Mouse (Mus musculus) lung, embryonic 16.5 days (tissue): ENCODE data around the gene Lrrc8c. TPM values are rescaled to one million over a fixed set of nuclear protein-coding genes. Genes with fewer than 3 reads are reported as not detected.
"Not testable (repeated sequence)": the region's sequence is repeated elsewhere in the genome, so short reads cannot be mapped to it uniquely, and the experiment has no call there.

Experiments
- ATAC-seq: fragments of 200-750 bp; cut with Nextera tagmentation; 2 replicates; pipeline ENCODE4 v1.8.0; 2017; ENCODE audit warnings: low read depth, mild to moderate bottlenecking, moderate library complexity
- H3K27ac ChIP-seq: fragments of 300-500 bp; sonication (generic); 2 replicates; pipeline ENCODE4 v1.5.1; 2014; ENCODE audit warnings: mild to moderate bottlenecking, control low read depth, low read length
- H3K27me3 ChIP-seq: fragments of 300-500 bp; sonication (generic); 2 replicates; pipeline ENCODE4 v1.6.1; 2014; ENCODE audit warnings: low read depth, low read length, mixed read lengths; ENCODE audit not compliant: control insufficient read depth, insufficient read depth
- H3K36me3 ChIP-seq: fragments of 300-500 bp; sonication (generic); 2 replicates; pipeline ENCODE4 v1.6.1; 2014; ENCODE audit warnings: low read length; ENCODE audit not compliant: control insufficient read depth, insufficient read depth
- H3K4me1 ChIP-seq: fragments of 300-500 bp; sonication (generic); replicated peaks from 2 replicates; pipeline ENCODE4 v1.6.1; 2014; ENCODE audit warnings: low read length, mixed read lengths; ENCODE audit not compliant: control insufficient read depth, insufficient read depth
- H3K4me2 ChIP-seq: fragments of 300-500 bp; sonication (generic); 2 replicates; pipeline ENCODE4 v1.6.1; 2014; ENCODE audit warnings: low read depth, low read length, control low read depth
- H3K4me3 ChIP-seq: fragments of 300-500 bp; sonication (generic); 2 replicates; pipeline ENCODE4 v1.5.1; 2014; ENCODE audit warnings: mild to moderate bottlenecking, low read length, control low read depth
- H3K9ac ChIP-seq: fragments of 300-500 bp; sonication (generic); 2 replicates; pipeline ENCODE4 v1.6.1; 2014; ENCODE audit warnings: low read length, control low read depth
- H3K9me3 ChIP-seq: fragments of 300-500 bp; sonication (generic); 2 replicates; pipeline ENCODE4 v1.6.1; 2016; ENCODE audit warnings: low read length; ENCODE audit not compliant: control insufficient read depth
- WGBS: fragments of 180-500 bp; shearing (Covaris S2); extraction: QIAGEN DNeasy Blood & Tissue Kit; methylation state at CpG from one replicate; pipeline ENCODE4 v1.1.7; 2014; 5-methylcytosine and 5-hydroxymethylcytosine counted together
- polyA plus RNA-seq: library from polyadenylated mRNA; unstranded; fragments of >200 nt; fragmentation: Nextera tagmentation; extraction: Ambion mirVana; gene quantifications from 2 replicates; pipeline ENCODE4 v1.2.1, GENCODE M21; 2015

Lrrc8c gene
- polyA plus RNA-seq, 1 experiment from 2014 or later, result 29.2 TPM

DNA sequence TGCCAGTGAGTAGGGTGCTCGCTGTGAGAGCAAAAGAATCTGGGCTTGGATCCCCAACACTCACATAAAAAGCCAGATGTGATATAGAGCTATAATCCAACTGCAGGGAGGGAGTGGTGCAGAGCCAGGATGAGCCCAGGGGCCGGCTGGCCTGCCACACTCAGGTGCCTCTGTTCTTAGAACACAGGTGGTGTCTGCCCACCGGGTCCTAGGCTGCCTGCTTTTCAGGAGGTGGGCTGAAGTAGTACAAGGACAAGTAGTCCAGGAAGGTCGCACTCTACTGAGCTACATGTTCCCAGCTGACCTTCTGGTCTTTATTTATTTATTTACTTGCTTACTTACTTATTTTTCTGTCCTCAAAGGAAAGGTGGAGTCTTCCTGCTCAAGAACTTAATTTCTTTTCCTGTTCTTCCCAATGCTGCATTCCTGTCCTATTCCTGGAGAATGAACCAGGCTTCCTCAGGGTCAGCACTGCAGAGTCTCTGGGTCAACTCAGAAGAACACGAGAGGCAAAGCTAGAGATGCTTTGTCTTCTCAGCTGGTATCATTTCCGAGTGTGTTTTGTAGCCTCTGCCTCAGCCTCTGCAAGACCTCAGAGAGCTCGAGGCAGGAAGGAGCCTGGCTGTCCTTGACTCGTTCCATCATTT lies 106.4 kb downstream of the Lrrc8c start:
- Histone ChIP-seq H3K9me3 (no peaks in the 10 kb centered on the region), H3K4me3 (no peak overlapping the region), H3K4me1 (peaks cover 2% of the 10 kb centered on the region; the same call in 1 of the 2 replicates), H3K27ac (peak overlapping the region; percentile 73), H3K4me2 (no peak overlapping the region), H3K27me3 (no peaks in the 10 kb centered on the region), H3K9ac (no peak overlapping the region), H3K36me3 (no peaks in the 10 kb centered on the region)
- ATAC-seq, result peak; percentile 30; the same call in 1 of the 2 replicates
- 54% methylated on average over 8 of the region's 8 CpGs for WGBS

DNA sequence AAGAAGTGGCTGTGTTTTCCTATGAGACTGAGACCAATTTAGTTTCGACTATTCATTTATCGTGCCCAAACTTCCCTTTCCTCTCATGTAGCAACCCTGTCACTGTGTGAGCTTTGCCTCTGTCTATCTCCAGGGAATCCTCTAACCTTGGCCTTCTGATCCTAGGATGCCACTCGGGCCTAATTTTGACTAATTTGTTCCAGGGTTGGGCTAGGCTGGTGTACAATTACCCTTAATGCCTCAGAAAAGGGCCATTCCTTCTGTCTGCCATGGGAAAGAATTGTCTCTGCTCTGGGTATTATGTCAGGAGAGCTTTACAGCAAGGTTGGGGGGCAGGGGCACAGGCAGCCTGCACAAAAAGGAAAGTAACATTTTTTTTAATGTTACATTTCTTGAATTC lies 107.2 kb downstream of the Lrrc8c start:
- H3K27me3 ChIP-seq, result no peaks in the 10 kb centered on the region
- no peaks in the 10 kb centered on the region for H3K9me3 ChIP-seq
- H3K4me3 ChIP-seq, result no peak overlapping the region
- no peak for ATAC-seq
- no peak overlapping the region for H3K4me2 ChIP-seq
- no peaks in the 10 kb centered on the region for H3K36me3 ChIP-seq
- 54% methylated on average over 3 of the region's 3 CpGs for WGBS
- peaks cover 2% of the 10 kb centered on the region; the same call in 1 of the 2 replicates for H3K4me1 ChIP-seq
- no peak overlapping the region for H3K9ac ChIP-seq
- H3K27ac ChIP-seq, result peak overlapping the region; percentile 73

DNA sequence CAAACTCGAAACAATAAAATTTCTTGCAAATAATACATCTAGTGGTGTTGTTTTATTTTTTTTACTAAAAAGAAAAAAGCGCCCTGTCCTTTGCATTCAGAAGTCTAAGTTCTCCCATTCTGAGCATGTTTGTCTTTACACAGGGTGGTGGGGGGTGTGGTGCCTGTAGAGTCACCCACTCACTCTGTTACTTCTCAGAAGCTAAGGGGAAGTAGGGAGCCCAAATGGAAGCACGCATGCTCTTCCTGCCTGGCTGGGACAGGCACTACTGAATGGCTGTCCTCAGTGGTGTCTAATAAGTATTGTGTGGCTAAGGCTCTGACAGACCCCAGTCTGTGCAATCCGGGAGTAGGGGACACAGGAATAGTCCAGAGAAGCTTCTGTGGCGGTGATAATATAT lies 107.9 kb downstream of the Lrrc8c start:
- H3K9ac ChIP-seq, result no peak overlapping the region
- H3K9me3 ChIP-seq, result no peaks in the 10 kb centered on the region
- no peaks in the 10 kb centered on the region for H3K36me3 ChIP-seq
- H3K4me1 ChIP-seq, result no peaks in the 10 kb centered on the region; the same call in 1 of the 2 replicates
- no peaks in the 10 kb centered on the region for H3K27me3 ChIP-seq
- ATAC-seq, result no peak
- WGBS, result 75% methylated on average over 5 of the region's 5 CpGs
- H3K27ac ChIP-seq, result no peak overlapping the region
- no peak overlapping the region for H3K4me2 ChIP-seq
- H3K4me3 ChIP-seq, result no peak overlapping the region

DNA sequence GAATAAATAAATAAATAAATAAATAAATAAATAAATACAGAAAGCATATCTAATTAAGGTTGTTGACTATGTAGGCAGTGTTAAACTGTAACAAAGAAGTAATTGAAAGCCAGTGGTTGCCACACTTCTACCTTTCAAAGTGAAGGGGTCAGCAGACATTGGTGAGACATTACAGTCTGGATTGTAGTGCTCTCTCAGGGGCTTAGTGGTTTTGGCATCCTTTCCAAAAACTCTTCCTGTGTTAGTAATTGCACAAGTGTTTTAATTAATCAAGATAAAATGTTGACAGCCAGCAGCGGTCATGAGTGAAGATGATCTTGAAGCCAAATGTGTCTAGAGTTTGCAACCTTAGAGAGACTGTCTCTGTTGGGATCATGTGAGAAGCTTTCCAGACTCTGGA lies 110.8 kb downstream of the Lrrc8c start:
- WGBS, result 42% methylated on average over 1 of the region's 1 CpGs
- Histone ChIP-seq H3K36me3 (no peaks in the 10 kb centered on the region), H3K27ac (no peak overlapping the region), H3K27me3 (no peaks in the 10 kb centered on the region), H3K4me1 (no peaks in the 10 kb centered on the region), H3K9me3 (no peaks in the 10 kb centered on the region), H3K4me3 (no peak overlapping the region), H3K9ac (no peak overlapping the region), H3K4me2 (no peak overlapping the region)
- ATAC-seq, result no peak

DNA sequence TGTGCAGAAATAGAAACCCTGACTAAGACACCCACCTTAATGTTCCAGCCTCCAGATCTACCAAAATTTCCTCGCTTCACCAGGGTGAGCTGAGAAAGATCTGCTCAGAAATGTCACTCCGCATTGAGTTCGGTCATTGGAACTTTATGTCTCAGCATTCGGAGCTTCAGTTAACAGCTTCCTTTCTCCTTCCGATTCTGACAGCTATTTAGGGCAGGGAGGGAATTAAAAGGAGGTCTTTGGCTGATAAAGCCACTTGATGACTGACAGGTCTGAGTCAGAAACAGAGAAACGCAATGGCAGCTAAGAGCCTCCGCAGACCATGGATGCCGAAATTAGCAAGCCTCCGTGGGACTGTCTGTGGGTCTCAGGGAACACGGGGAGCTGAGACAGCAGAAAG lies 112.9 kb downstream of the Lrrc8c start:
- Histone ChIP-seq H3K4me3 (no peak overlapping the region), H3K36me3 (no peaks in the 10 kb centered on the region), H3K9me3 (no peaks in the 10 kb centered on the region), H3K27ac (no peak overlapping the region), H3K9ac (no peak overlapping the region), H3K4me1 (no peaks in the 10 kb centered on the region), H3K4me2 (no peak overlapping the region), H3K27me3 (no peaks in the 10 kb centered on the region)
- no peak for ATAC-seq
- 72% methylated on average over 10 of the region's 10 CpGs for WGBS

DNA sequence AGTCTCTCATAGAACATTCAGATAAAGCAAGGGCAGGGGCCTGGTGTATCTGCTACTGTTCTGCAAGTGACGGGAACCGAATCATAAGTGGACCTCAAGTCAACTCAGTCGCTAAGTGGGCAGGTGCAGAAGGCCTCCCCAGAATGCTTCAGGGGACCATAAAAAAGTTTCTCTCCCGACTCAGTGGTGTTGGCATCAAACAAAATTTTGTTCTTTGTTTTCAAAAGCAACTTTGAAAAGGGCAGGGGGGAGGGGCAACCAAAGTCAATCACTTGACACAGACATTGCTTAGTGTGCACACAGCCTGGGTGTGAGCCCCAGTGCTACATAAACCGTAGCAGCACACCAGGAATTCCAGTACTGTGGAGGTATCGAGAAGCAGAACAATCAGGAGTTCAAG lies 116.4 kb downstream of the Lrrc8c start:
- no peaks in the 10 kb centered on the region for H3K36me3 ChIP-seq
- no peaks in the 10 kb centered on the region for H3K4me1 ChIP-seq
- H3K4me2 ChIP-seq, result no peak overlapping the region
- ATAC-seq, result no peak
- H3K9me3 ChIP-seq, result no peaks in the 10 kb centered on the region
- WGBS, result 72% methylated on average over 6 of the region's 6 CpGs
- no peaks in the 10 kb centered on the region for H3K27me3 ChIP-seq
- no peak overlapping the region for H3K9ac ChIP-seq
- no peak overlapping the region for H3K27ac ChIP-seq
- H3K4me3 ChIP-seq, result no peak overlapping the region

DNA sequence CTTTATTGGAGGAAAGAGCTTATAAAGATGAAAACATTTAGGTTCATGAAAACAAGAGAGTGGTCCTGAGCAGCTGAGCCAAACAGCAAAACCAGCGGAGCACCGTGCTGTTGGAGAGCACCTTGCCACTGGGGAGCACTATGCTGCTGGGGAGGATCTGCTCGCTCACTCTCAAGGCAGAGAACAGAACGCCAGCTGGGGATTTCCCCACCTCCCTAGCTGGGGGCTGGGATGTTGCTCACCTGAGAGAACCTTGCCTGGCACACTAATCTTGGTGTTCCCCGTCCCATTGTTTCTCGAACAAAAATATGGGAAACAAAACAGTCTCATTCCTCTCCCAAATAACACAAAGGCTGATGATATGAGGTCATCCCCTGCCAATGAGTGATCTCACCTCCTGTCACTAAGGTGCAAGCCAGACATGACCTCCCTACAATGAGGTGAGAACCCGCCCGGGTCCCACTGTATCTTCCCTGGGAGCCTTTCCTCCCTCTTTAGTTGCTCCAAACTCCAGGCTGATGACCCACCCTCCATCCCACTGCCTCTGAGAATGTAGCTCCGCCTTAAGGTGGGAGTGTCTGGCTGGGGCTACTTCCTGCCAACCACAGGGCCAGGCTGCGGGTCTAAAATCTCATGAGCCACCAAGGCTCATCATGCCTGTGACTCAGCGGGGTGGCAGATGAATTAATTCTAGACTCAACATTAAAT lies 117.5 kb downstream of the Lrrc8c start:
- no peak overlapping the region for H3K9ac ChIP-seq
- no peaks in the 10 kb centered on the region for H3K36me3 ChIP-seq
- H3K4me3 ChIP-seq, result no peak overlapping the region
- H3K4me1 ChIP-seq, result no peaks in the 10 kb centered on the region
- WGBS, result 76% methylated on average over 11 of the region's 11 CpGs
- no peaks in the 10 kb centered on the region for H3K9me3 ChIP-seq
- no peaks in the 10 kb centered on the region for H3K27me3 ChIP-seq
- ATAC-seq, result no peak
- no peak overlapping the region for H3K4me2 ChIP-seq
- no peak overlapping the region for H3K27ac ChIP-seq

DNA sequence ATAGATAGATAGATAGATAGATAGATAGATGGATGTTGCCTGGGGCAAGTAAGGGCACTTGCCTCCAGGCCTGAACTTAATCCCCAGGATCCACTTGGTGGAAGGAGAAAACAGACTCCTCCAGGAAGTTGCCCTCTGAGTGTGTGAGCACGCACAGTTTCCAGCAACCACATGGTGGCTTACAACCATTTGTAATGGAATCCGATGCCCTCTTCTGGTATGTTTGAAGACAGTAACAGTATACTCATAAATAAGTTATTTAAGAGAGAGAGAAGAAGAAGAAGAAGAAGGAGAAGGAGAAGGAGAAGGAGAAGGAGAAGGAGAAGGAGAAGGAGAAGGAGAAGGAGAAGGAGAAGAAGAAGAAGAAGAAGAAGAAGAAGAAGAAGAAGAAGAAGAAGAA lies 119.1 kb downstream of the Lrrc8c start:
- not testable (repeated sequence) for H3K36me3 ChIP-seq, H3K4me2 ChIP-seq, H3K9ac ChIP-seq, H3K27ac ChIP-seq, H3K4me3 ChIP-seq, ATAC-seq, H3K9me3 ChIP-seq, H3K4me1 ChIP-seq, H3K27me3 ChIP-seq
- 87% methylated on average over 2 of the region's 2 CpGs for WGBS

DNA sequence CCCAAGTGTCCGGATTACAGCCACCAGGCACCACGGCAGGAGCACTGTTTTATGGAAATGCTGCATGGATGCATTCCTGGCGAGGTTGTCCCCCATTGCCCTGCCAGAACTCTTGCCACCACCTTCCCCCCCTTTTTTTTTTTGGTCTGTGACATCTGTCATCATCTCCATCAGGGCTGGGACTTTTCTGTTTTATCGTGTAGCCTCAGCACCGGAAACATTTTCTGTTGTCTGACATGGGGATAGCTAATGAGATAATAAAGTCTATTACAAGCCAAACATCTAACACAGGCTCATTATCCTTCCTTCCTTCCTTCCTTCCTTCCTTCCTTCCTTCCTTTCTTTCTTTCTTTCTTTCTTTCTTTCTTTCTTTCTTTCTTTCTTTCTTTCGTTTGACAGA lies 119.7 kb downstream of the Lrrc8c start:
- 82% methylated on average over 6 of the region's 6 CpGs for WGBS
- H3K9ac ChIP-seq, result no peak overlapping the region
- H3K27me3 ChIP-seq, result no peaks in the 10 kb centered on the region
- ATAC-seq, result no peak
- no peaks in the 10 kb centered on the region for H3K4me1 ChIP-seq
- H3K27ac ChIP-seq, result no peak overlapping the region
- no peak overlapping the region for H3K4me3 ChIP-seq
- no peaks in the 10 kb centered on the region for H3K36me3 ChIP-seq
- no peak overlapping the region for H3K4me2 ChIP-seq
- H3K9me3 ChIP-seq, result no peaks in the 10 kb centered on the region
